Mouse (Mus musculus) cortical plate, adult 2 months (tissue): ENCODE data around the gene Ttc36.
A peak's percentile ranks its signal among the peaks of the same experiment; 100 is the strongest.

Experiments
- CTCF ChIP-seq: fragments of 200-500 bp; IDR thresholded peaks from 2 replicates; pipeline ENCODE4 v1.5.1; 2011; ENCODE audit warnings: mild to moderate bottlenecking, control low read depth, low read length; ENCODE audit not compliant: insufficient read depth; ENCODE audit errors: extremely low read depth
- POLR2A ChIP-seq: fragments of 200-500 bp; IDR thresholded peaks from 2 replicates; pipeline ENCODE4 v1.6.1; 2011; ENCODE audit warnings: mild to moderate bottlenecking, low read length, control low read depth; ENCODE audit not compliant: insufficient read depth; ENCODE audit errors: extremely low read depth

DNA sequence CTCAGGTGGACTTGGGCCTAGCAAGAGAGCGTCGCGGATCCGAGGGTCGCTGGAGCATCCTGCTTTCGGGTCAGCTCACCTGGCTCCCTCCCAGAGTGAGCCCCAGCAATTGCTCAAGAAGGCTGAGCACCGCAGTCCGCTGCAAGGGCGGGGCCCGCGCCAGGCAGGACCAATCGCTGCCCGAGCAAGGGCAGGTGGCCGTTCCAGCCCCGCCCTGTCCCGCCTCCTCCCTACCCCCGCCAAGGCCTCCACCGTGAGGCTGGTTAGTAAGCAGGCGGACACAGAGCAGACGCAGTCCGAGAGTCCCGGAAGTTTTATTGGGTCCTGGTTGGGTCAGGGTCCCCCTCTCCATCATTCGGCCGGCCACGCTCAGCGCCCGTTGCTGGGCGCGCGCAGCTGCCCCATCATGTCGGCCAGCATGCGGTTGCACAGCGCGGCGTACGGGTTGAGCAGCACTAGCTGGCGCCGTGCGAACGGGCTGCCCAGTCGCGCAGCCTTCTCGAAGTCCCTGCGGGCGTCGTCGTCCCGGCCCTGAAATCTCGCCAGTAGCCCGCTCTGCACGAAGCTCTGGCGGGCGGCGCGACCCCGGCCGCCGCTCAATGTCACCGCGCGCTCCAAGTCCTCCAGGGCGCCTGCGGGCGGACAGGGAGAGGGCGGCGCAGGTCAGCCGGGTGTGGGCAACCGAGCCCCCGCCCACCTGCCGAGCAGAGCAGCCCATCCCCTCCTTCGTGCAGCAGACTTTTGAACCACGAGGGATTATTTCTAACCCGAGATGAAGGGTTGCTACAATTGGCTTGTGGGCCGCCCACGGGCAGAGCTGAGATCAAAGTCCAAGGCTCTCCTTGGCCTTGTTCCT, 3.5 kb downstream of the Ttc36 start, which contains the start of gene Tmem25:
- peak; percentile 81; the same call in 1 of the 2 replicates for TF ChIP-seq POLR2A
- TF ChIP-seq CTCF = no peak
